Mouse (Mus musculus) cerebellum, adult 9-10 months (tissue): Measurements from ENCODE around the gene Eif1b.

ENCODE experiments used
- DNase-seq: peaks from one replicate; pipeline ENCODE4 v3.0.0; 2022

The Eif1b gene

GRCm38 (mm10) chr9:120492010-120492399, at the start of gene Eif1b:
Gene Eif1b (plus strand): TSS chr9:120492232.
- DNase-seq: no peak

GRCm38 (mm10) chr9:120444642-120445041, 47.4 kb upstream of the Eif1b start:
- no peak for DNase-seq

- no peak for DNase-seq
These were observed 42.2 kb upstream of the Eif1b start for GRCm38 (mm10) chr9:120449696-120450329.

GRCm38 (mm10) chr9:120455768-120456655, 36.0 kb upstream of the Eif1b start:
- no peak for DNase-seq

GRCm38 (mm10) chr9:120470431-120470830, 21.6 kb upstream of the Eif1b start:
- no peak for DNase-seq

GRCm38 (mm10) chr9:120481644-120482043, 10.4 kb upstream of the Eif1b start:
- no peak for DNase-seq

- DNase-seq: no peak
These were observed 9.7 kb upstream of the Eif1b start for GRCm38 (mm10) chr9:120482382-120482781.

GRCm38 (mm10) chr9:120483101-120483500, 8.9 kb upstream of the Eif1b start:
- no peak for DNase-seq

- no peak for DNase-seq
These were observed 5.0 kb upstream of the Eif1b start for GRCm38 (mm10) chr9:120487076-120487475.

- DNase-seq: no peak
These were observed 523 bp upstream of the Eif1b start for GRCm38 (mm10) chr9:120491509-120491908.

- peak; percentile 78 for DNase-seq
These were observed 644 bp downstream of the Eif1b start for GRCm38 (mm10) chr9:120492400-120493351.

- no peak for DNase-seq
These were observed 1.7 kb downstream of the Eif1b start for GRCm38 (mm10) chr9:120493781-120494180.

- peak; percentile 86 for DNase-seq
These were observed 4.7 kb downstream of the Eif1b start for GRCm38 (mm10) chr9:120496691-120497090.

GRCm38 (mm10) chr9:120497983-120498382, 6.0 kb downstream of the Eif1b start:
- no peak for DNase-seq

- no peak for DNase-seq
These were observed 9.3 kb downstream of the Eif1b start for GRCm38 (mm10) chr9:120501191-120501902.

- DNase-seq: peak; percentile 82
These were observed 10.0 kb downstream of the Eif1b start for GRCm38 (mm10) chr9:120502013-120502412.

GRCm38 (mm10) chr9:120504423-120504822, 12.4 kb downstream of the Eif1b start:
- no peak for DNase-seq

- no peak for DNase-seq
These were observed 19.7 kb downstream of the Eif1b start for GRCm38 (mm10) chr9:120511781-120512180.

- no peak for DNase-seq
These were observed 24.7 kb downstream of the Eif1b start for GRCm38 (mm10) chr9:120516720-120517119.

GRCm38 (mm10) chr9:120518946-120519345, 26.9 kb downstream of the Eif1b start:
- DNase-seq: no peak

- no peak for DNase-seq
These were observed 27.6 kb downstream of the Eif1b start for GRCm38 (mm10) chr9:120519469-120520125.

GRCm38 (mm10) chr9:120521161-120521560, 29.1 kb downstream of the Eif1b start:
- DNase-seq: no peak
